Mouse (Mus musculus): ENCODE data around the gene Sectm1a. TPM values are rescaled to one million over a fixed set of nuclear protein-coding genes. Genes with fewer than 3 reads are reported as not detected.

Sectm1a gene
- polyA plus RNA-seq, 1 experiment from 2014 or later, result not detected

DNA sequence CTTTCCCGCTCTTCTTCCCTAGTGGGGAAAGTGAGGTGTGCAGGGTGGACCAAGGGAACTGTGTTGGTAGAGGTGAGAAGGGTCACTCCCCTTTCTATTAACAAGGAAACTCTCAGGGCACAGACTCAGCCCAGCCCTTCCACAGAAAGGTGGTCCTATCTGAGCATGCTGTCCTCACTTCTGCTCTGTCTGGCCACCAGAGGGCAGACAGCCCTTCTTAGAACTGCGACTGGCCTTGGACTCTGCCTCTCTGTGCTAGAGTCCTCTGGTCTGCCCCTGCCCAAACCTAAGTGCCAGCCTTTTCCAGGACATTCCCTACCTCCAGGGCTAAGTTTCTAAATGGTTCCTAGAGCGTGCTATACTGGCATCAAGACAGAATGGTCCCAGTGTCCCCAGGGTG lies 63.3 kb downstream of the Sectm1a start:
- Histone ChIP-seq H3K4me3 (ENCODE audit: low read depth, low read length) (no peak overlapping the region), H3K9me3 (replicated peaks; ENCODE audit: control insufficient read depth, low read length) (no peaks in the 10 kb centered on the region), H3K36me3 (replicated peaks; ENCODE audit: control insufficient read depth, insufficient read depth, low read depth, low read length) (no peaks in the 10 kb centered on the region), H3K9ac (replicated peaks; ENCODE audit: low read length) (no peak overlapping the region), H3K4me2 (ENCODE audit: low read depth, low read length) (no peak overlapping the region), H3K4me1 (ENCODE audit: control insufficient read depth, insufficient read depth, low read length) (no peaks in the 10 kb centered on the region), H3K27me3 (ENCODE audit: control insufficient read depth, insufficient read depth, low read length) (no peaks in the 10 kb centered on the region), H3K27ac (replicated peaks; ENCODE audit: low read depth, low read length) (no peak overlapping the region)
- ATAC-seq (replicated peaks; ENCODE audit: insufficient number of reproducible peaks, low FRiP score, low TSS enrichment, low read depth) (peak; percentile 85), DNase-seq (ENCODE audit: low spot score) (peak; percentile 77)
- 42% methylated on average over 3 of the region's 3 CpGs for WGBS

Other genes with a start within 250 kb of the Sectm1a start
- 4.5 and 5.3 TPM in 2 replicates for gene Ccdc57, start 148.3 kb downstream of the Sectm1a start, polyA plus RNA-seq (2014; fragmentation: Nextera tagmentation; extraction: Ambion mirVana)
- 30.7 and 40.8 TPM in 2 replicates for gene Slc16a3, start 132.7 kb downstream of the Sectm1a start, polyA plus RNA-seq (2014; fragmentation: Nextera tagmentation; extraction: Ambion mirVana)
- 60.3 and 66.1 TPM in 2 replicates for gene Csnk1d, start 89.9 kb downstream of the Sectm1a start, polyA plus RNA-seq (2014; fragmentation: Nextera tagmentation; extraction: Ambion mirVana)
- not detected in 2 replicates for gene Cd7, start 41.8 kb downstream of the Sectm1a start, polyA plus RNA-seq (2014; fragmentation: Nextera tagmentation; extraction: Ambion mirVana)
- gene Sectm1b, start 17.7 kb downstream of the Sectm1a start, polyA plus RNA-seq (2014; fragmentation: Nextera tagmentation; extraction: Ambion mirVana), result not detected in 2 replicates
- not detected in 2 replicates for gene Tex19.2, start 37.5 kb upstream of the Sectm1a start, polyA plus RNA-seq (2014; fragmentation: Nextera tagmentation; extraction: Ambion mirVana)
- 0.24 TPM in 1 of 2 replicates, not detected in the other for gene Tex19.1, start 64.9 kb upstream of the Sectm1a start, polyA plus RNA-seq (2014; fragmentation: Nextera tagmentation; extraction: Ambion mirVana)
- gene Uts2r, start 79.1 kb upstream of the Sectm1a start, polyA plus RNA-seq (2014; fragmentation: Nextera tagmentation; extraction: Ambion mirVana), result 0.17 TPM in 1 of 2 replicates, not detected in the other
- gene Hexdc, start 123.2 kb upstream of the Sectm1a start, polyA plus RNA-seq (2014; fragmentation: Nextera tagmentation; extraction: Ambion mirVana), result 5.4 and 6.3 TPM in 2 replicates
- 16.0 and 19.0 TPM in 2 replicates for gene Ogfod3, start 123.5 kb upstream of the Sectm1a start, polyA plus RNA-seq (2014; fragmentation: Nextera tagmentation; extraction: Ambion mirVana)
- gene Cybc1, start 148.1 kb upstream of the Sectm1a start, polyA plus RNA-seq (2014; fragmentation: Nextera tagmentation; extraction: Ambion mirVana), result 30.2 and 38.1 TPM in 2 replicates
- gene Narf, start 156.0 kb upstream of the Sectm1a start, polyA plus RNA-seq (2014; fragmentation: Nextera tagmentation; extraction: Ambion mirVana), result 62.2 and 66.4 TPM in 2 replicates
- gene Foxk2, start 178.8 kb upstream of the Sectm1a start, polyA plus RNA-seq (2014; fragmentation: Nextera tagmentation; extraction: Ambion mirVana), result 13.4 and 18.1 TPM in 2 replicates